Mouse (Mus musculus) embryonic facial prominence, embryonic 15.5 days (tissue): ENCODE measurements at regions not wholly inside any gene's neighbourhood (a gene's known extent, or its start where the extent isn't known, plus 50 kb on each side); places are given as distances from the start of the nearest gene placed in this dataset.

ENCODE experiments used
- ATAC-seq: fragments of 200-750 bp; cut with Nextera tagmentation; 2 replicates; pipeline ENCODE4 v1.8.0; 2017; ENCODE audit warnings: low read depth, moderate TSS enrichment; ENCODE audit not compliant: insufficient number of reproducible peaks, low FRiP score, low TSS enrichment
- H3K27ac ChIP-seq: fragments of 300-500 bp; sonication (generic); replicated peaks from 2 replicates; pipeline ENCODE4 v1.5.1; 2015; ENCODE audit warnings: mild to moderate bottlenecking, inconsistent platforms
- H3K27me3 ChIP-seq: fragments of 300-500 bp; sonication (generic); 2 replicates; pipeline ENCODE4 v1.6.1; 2015; ENCODE audit warnings: inconsistent platforms
- H3K36me3 ChIP-seq: fragments of 300-500 bp; sonication (generic); 2 replicates; pipeline ENCODE4 v1.6.1; 2015; ENCODE audit warnings: mild to moderate bottlenecking, inconsistent platforms
- H3K4me1 ChIP-seq: fragments of 300-500 bp; sonication (generic); 2 replicates; pipeline ENCODE4 v1.6.1; 2015; ENCODE audit warnings: inconsistent platforms
- H3K4me2 ChIP-seq: fragments of 300-500 bp; sonication (generic); replicated peaks from 2 replicates; pipeline ENCODE4 v1.6.1; 2015; ENCODE audit warnings: mild to moderate bottlenecking, inconsistent platforms
- H3K4me3 ChIP-seq: fragments of 300-500 bp; sonication (generic); replicated peaks from 2 replicates; pipeline ENCODE4 v1.5.1; 2015; ENCODE audit warnings: mild to moderate bottlenecking, inconsistent platforms
- H3K9ac ChIP-seq: fragments of 300-500 bp; sonication (generic); 2 replicates; pipeline ENCODE4 v1.6.1; 2015; ENCODE audit warnings: inconsistent platforms
- H3K9me3 ChIP-seq: fragments of 300-500 bp; sonication (generic); replicated peaks from 2 replicates; pipeline ENCODE4 v1.6.1; 2016; ENCODE audit warnings: inconsistent platforms
- WGBS: fragments of 180-500 bp; shearing (Covaris S2); methylation state at CpG from one replicate; pipeline ENCODE4 v1.1.7; 2015; 5-methylcytosine and 5-hydroxymethylcytosine counted together

- H3K9me3 ChIP-seq, result no peaks in the 10 kb centered on the region
- no peaks in the 10 kb centered on the region for H3K4me1 ChIP-seq
- no peaks in the 10 kb centered on the region for H3K36me3 ChIP-seq
- no peaks in the 10 kb centered on the region for H3K27me3 ChIP-seq
- 46% methylated on average over 1 of the region's 1 CpGs for WGBS
- no peak overlapping the region for H3K4me3 ChIP-seq
- H3K27ac ChIP-seq, result no peak overlapping the region
- ATAC-seq, result no peak
- H3K4me2 ChIP-seq, result no peak overlapping the region
- H3K9ac ChIP-seq, result no peak overlapping the region
Observed at GRCm38 (mm10) chr8:87166771-87167170, 281.7 kb upstream of the N4bp1 start.

DNA sequence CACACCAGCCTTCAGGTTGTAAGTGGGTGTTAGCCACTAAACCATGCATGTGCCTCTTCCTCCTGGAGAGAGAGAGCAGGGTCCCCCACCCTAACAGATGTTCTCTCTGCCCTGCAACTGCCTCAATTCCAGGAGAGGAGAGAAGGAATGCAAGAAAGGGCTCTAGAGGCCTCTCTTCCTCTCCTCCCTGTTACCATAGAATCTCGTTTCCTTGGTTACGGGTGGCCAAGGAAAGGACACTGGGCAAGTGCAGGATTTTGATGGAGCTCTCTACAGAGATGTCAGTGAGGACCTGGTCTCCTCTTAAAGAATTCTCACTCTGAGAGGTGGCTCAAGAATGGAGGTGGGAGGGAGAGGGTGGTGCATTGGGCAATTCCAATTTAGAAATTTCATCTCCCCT is 275.4 kb upstream of the N4bp1 start:
- Histone ChIP-seq H3K27me3 (no peaks in the 10 kb centered on the region), H3K4me1 (no peaks in the 10 kb centered on the region), H3K27ac (no peak overlapping the region), H3K4me3 (no peak overlapping the region), H3K4me2 (no peak overlapping the region), H3K9ac (no peak overlapping the region), H3K9me3 (no peaks in the 10 kb centered on the region), H3K36me3 (no peaks in the 10 kb centered on the region)
- ATAC-seq, result no peak
- 79% methylated on average over 2 of the region's 2 CpGs for WGBS

- Histone ChIP-seq H3K4me1 (no peaks in the 10 kb centered on the region), H3K27me3 (no peaks in the 10 kb centered on the region), H3K27ac (no peak overlapping the region), H3K9ac (no peak overlapping the region), H3K36me3 (no peaks in the 10 kb centered on the region), H3K4me2 (no peak overlapping the region), H3K4me3 (no peak overlapping the region), H3K9me3 (no peaks in the 10 kb centered on the region)
- no peak for ATAC-seq
- 43% methylated on average over 8 of the region's 8 CpGs for WGBS
Observed at GRCm38 (mm10) chr8:87158322-87158721, 273.3 kb upstream of the N4bp1 start.

- no peaks in the 10 kb centered on the region for H3K36me3 ChIP-seq
- no peak overlapping the region for H3K27ac ChIP-seq
- no peak for ATAC-seq
- no peaks in the 10 kb centered on the region for H3K27me3 ChIP-seq
- H3K4me1 ChIP-seq, result no peaks in the 10 kb centered on the region
- H3K4me2 ChIP-seq, result no peak overlapping the region
- H3K9me3 ChIP-seq, result no peaks in the 10 kb centered on the region
- 67% methylated on average over 10 of the region's 10 CpGs for WGBS
- H3K4me3 ChIP-seq, result no peak overlapping the region
- no peak overlapping the region for H3K9ac ChIP-seq
Observed at GRCm38 (mm10) chr8:87155819-87156425, 270.9 kb upstream of the N4bp1 start.

DNA sequence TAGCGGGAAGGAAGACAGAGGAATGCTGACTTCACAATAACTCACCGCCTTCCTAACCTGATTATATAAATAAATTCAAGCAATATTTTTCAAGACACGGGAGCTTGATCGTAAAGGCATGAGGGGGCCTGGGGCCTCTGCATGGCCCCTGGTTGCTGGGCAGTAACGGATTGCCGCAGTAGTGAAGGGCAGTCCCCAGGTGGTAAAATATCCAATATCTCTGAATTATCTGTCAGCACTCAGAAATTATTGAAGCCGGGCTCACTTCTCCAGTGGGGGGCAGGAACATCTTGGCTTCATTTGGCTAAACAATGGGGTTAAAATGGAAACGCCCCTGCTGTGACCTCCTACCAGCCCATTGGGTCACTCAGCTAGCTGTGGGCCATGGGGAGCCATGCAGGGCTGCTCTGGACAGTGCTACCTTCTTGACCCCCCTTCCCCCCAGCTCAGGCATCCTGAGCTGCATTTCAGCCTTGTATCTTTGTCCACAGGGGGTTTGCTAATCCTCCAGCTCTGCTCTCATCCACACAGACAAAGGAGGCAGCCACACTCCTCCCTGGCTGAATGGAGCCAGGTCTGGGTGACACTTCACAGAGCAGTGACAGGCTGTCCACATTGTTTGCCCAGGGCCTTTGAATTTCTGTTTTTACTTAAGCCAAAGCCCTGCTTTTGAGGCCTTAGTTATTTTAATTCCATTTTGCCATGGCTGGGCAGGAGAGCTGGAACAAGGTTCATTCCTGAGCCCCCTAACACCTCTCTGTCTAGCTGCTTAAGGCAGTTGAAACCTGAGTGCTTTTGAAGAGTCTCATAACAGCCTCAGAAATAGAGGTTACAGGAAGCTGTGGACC is 267.2 kb upstream of the N4bp1 start:
- Histone ChIP-seq H3K4me3 (no peak overlapping the region), H3K36me3 (no peaks in the 10 kb centered on the region), H3K4me2 (no peak overlapping the region), H3K27me3 (no peaks in the 10 kb centered on the region), H3K27ac (no peak overlapping the region), H3K4me1 (no peaks in the 10 kb centered on the region), H3K9ac (no peak overlapping the region), H3K9me3 (no peaks in the 10 kb centered on the region)
- WGBS, result 29% methylated on average over 8 of the region's 8 CpGs
- no peak for ATAC-seq

DNA sequence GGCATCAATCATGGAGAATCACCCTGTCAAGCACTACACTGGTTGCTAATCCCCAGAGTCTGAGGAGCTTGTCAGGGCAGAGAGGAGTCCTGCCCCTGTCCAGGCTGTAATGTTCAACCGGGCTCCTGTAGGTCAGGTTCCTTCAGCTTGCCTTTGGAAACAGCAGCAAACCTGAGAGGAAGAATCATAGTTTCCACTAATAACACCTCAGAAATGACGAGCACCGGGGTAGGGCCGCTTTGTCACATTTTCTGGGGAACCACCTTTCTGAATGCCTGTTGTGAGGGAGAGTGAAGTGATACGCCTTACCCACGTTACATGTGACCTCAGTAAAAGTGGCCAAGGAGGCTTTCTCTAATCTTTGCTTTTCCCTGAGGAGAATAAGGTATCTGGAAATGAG is 263.8 kb upstream of the N4bp1 start:
- Histone ChIP-seq H3K9ac (no peak overlapping the region), H3K27me3 (no peaks in the 10 kb centered on the region), H3K36me3 (no peaks in the 10 kb centered on the region), H3K27ac (no peak overlapping the region), H3K4me1 (no peaks in the 10 kb centered on the region), H3K4me2 (no peak overlapping the region), H3K9me3 (no peaks in the 10 kb centered on the region), H3K4me3 (no peak overlapping the region)
- WGBS, result 76% methylated on average over 6 of the region's 6 CpGs
- no peak for ATAC-seq

DNA sequence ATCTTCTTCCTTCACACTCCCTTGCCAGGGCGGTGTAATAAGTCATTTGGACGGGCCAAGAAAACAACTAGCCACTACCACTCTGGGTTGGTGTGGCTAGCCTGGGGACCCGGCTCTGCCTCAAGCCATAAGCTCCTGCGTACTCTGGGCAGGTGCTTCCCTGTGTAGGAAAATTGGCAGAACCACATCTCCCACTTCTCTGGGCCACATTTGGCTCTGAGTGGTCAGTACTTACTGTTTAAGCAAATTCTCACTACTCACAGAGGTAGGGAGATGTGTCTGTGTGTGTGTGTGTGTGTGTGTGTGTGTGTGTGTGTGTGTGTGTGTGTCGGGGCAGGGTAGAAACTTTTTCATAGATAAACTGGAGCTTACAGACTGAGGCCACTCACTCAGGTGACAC is 262.6 kb upstream of the N4bp1 start:
- Histone ChIP-seq H3K4me3 (no peak overlapping the region), H3K4me1 (no peaks in the 10 kb centered on the region), H3K9ac (no peak overlapping the region), H3K36me3 (no peaks in the 10 kb centered on the region), H3K27ac (no peak overlapping the region), H3K4me2 (no peak overlapping the region), H3K9me3 (no peaks in the 10 kb centered on the region), H3K27me3 (no peaks in the 10 kb centered on the region)
- no peak for ATAC-seq
- WGBS, result 73% methylated on average over 5 of the region's 5 CpGs

GRCm38 (mm10) chr8:87137412-87137811 is 252.4 kb upstream of the N4bp1 start:
- ATAC-seq, result no peak
- 89% methylated on average over 4 of the region's 4 CpGs for WGBS
- Histone ChIP-seq H3K36me3 (no peaks in the 10 kb centered on the region), H3K9me3 (no peaks in the 10 kb centered on the region), H3K27ac (no peak overlapping the region), H3K4me2 (no peak overlapping the region), H3K9ac (no peak overlapping the region), H3K4me1 (no peaks in the 10 kb centered on the region), H3K4me3 (no peak overlapping the region), H3K27me3 (no peaks in the 10 kb centered on the region)

GRCm38 (mm10) chr8:87131716-87132115 is 246.7 kb upstream of the N4bp1 start:
- no peak overlapping the region for H3K9ac ChIP-seq
- H3K4me2 ChIP-seq, result no peak overlapping the region
- H3K4me3 ChIP-seq, result no peak overlapping the region
- H3K4me1 ChIP-seq, result no peaks in the 10 kb centered on the region
- no peak for ATAC-seq
- no peak overlapping the region for H3K27ac ChIP-seq
- WGBS, result 78% methylated on average over 3 of the region's 3 CpGs
- no peaks in the 10 kb centered on the region for H3K27me3 ChIP-seq
- H3K36me3 ChIP-seq, result no peaks in the 10 kb centered on the region
- no peaks in the 10 kb centered on the region for H3K9me3 ChIP-seq

GRCm38 (mm10) chr8:87130691-87131090 is 245.6 kb upstream of the N4bp1 start:
- 47% methylated on average over 3 of the region's 3 CpGs for WGBS
- H3K9ac ChIP-seq, result no peak overlapping the region

GRCm38 (mm10) chr8:87128593-87128992 is 243.5 kb upstream of the N4bp1 start:
- H3K9ac ChIP-seq, result no peak overlapping the region
- no peaks in the 10 kb centered on the region for H3K9me3 ChIP-seq
- ATAC-seq, result no peak
- no peak overlapping the region for H3K27ac ChIP-seq
- no peak overlapping the region for H3K4me3 ChIP-seq
- no peaks in the 10 kb centered on the region for H3K4me1 ChIP-seq
- H3K4me2 ChIP-seq, result no peak overlapping the region
- H3K27me3 ChIP-seq, result no peaks in the 10 kb centered on the region
- 58% methylated on average over 4 of the region's 4 CpGs for WGBS
- H3K36me3 ChIP-seq, result no peaks in the 10 kb centered on the region

More at GRCm38 (mm10) chr8:87130691-87131090, 245.6 kb upstream of the N4bp1 start:
- H3K36me3 ChIP-seq, result no peaks in the 10 kb centered on the region
- H3K27ac ChIP-seq, result no peak overlapping the region
- no peaks in the 10 kb centered on the region for H3K4me1 ChIP-seq
- H3K4me3 ChIP-seq, result no peak overlapping the region
- no peak for ATAC-seq
- no peaks in the 10 kb centered on the region for H3K9me3 ChIP-seq
- no peak overlapping the region for H3K4me2 ChIP-seq
- no peaks in the 10 kb centered on the region for H3K27me3 ChIP-seq
